Mouse (Mus musculus) right cerebral cortex, postnatal 10 days (tissue): ENCODE measurements around the gene Negr1.

Experiments
- DNase-seq, 2 experiments: peaks; one replicate each; pipeline ENCODE4 v3.0.0; 2021; ENCODE audit warnings: low spot score in 2 of 2

The Negr1 gene

DNA sequence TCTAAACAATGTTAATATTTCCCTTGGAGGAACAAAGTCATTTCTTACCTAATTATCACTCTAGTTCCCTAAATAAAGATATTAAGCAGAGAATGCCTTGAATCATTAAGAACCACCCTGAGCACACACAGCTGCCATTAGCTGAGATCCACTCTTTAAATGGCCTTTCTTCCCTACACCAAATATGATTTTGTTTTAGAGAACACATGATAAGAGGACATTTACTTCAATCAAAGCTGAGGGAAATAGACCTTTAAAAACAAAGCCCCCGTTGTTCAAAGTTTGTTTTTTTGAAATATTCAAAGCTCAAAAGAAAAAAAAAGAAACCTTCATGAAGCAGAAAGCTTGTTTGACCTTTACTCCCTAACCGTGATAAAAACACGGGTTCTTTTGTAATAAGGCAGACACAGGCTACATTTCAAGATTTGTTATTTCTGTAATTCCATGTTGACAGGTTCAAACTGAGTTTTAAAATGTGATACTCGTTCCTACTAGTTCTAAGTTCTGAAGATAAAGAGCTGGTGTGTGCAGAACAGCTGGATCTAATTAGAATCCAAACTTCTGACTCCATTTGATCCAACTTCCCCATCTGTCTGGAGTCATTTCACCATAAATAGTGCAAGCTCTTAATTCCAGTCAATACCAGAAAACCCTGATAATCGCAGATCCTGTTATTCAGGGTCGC, 544.1 kb downstream of the Negr1 start:
- no peak for DNase-seq

GRCm38 (mm10) chr3:157108156-157108555, 546.6 kb downstream of the Negr1 start:
- DNase-seq = no peak

GRCm38 (mm10) chr3:157109308-157109707, 547.7 kb downstream of the Negr1 start:
- DNase-seq = peak; percentile 69 to 72

DNA sequence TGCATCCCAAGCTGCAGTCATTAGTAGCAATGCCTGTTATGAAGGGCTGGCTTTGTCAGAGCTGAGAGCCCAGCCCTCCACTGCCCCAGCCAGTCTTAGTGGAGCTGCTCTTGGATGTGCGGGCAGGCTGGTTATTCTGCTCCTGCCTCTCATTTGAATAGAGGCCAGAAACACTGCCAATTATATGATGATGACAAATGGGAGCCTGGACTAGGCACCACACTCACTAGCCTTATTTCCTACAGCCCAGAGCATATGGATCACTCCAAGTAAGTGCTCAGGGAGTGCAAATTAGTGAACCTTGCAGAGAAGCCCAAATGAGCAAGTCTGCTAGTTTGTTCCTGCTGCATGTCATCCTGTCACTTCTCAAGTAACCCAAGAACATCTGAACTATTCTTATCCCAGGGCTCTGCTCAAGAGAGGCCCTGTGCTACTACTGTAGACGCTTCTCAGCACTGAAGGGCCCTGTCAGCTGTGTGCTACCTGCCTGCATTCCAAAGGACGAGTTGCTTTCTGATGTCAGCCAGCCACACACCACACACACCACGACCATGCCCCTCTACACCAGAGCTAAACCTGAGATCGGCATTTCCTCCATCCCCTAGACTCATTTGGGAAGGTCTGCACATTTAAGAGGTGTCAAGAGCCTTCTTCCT, 553.6 kb downstream of the Negr1 start:
- peak; percentile 51 to 52 for DNase-seq

DNA sequence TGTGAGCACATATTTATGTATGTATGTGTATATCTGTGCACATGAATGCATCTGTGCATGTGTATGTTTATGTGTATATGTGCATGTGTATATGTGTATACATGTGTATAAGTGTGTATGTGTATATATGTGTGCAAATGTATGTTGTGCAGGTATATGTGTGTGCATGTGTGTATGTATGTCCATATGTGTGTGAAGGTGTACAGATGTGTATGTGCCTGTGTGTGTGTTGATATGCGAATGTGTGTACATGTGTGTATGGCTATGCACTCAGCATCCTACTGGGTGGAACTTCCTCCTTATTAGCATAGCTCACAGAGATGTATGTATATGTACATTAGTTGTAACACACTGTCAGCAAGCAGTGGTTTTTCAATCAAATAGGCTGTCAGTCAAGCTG, 554.4 kb downstream of the Negr1 start:
- DNase-seq = no peak

DNA sequence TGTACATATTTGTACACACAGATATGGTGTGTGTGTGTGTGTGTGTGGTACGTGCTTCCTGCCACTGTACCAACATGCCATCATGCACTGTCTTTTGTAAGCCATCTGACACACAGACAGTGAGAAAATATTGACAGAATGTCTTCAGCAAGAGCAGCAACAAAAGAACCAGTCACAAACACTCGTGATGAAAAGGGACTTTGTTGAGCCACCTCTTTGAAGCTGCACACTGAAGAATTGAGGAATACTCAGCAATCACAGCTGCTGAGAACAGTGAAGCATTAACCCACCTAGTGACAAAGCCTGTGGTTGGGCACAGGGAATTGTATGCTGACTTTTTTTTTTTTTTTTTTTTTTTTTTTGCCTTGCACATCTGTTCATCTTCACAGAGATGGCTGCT, 558.3 kb downstream of the Negr1 start:
- no peak for DNase-seq

DNA sequence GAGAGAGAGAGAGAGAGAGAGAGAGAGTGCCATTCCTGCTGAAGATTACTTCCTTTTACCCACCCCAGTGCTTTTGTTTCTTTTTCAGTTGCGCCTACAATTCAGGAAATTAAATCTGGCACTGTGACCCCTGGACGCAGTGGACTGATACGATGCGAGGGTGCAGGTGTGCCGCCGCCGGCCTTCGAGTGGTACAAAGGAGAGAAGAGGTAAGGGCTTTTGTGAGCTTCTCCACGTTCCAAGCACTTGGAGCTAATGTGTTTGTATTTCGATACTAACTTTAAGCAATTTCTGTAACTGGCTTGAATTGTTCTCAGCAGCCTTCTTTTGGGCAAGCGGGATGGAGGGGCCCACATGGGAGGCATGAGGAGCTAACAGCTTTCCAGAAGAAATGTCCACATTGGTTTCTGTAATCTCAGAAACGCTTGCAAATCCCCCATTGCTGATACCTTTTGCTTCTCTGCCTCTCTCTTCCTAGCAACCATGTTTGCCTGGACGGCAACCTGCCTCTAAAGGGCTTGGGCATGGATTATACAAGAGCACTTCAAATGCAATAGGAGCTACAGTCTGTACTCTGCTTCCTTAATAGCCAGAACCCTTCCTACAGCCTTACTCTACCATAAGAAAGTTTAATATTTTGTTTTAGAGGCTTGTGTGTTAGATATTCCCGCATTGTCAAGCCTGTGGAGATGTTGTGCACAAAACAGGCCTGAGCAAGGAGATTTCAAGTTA, 584.7 kb downstream of the Negr1 start:
- DNase-seq = no peak

DNA sequence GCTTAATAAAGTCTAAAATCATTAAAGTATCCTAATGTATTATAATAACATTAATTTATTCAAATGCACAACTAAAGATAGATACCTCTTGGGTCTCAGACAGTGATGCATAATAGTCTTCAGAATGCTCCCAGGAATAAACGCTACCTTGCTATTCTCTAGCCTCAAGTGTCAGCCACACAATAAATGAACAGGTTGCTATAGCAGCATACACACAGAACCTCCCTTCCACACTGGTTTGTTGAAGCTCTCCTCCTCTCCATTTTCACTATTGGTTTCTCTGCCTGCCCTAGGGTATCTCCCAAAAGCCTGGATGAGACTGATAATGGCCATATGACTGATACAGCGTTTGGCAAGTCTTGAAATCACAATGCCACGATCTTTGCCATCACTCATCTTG, 593.3 kb downstream of the Negr1 start:
- DNase-seq = no peak

DNA sequence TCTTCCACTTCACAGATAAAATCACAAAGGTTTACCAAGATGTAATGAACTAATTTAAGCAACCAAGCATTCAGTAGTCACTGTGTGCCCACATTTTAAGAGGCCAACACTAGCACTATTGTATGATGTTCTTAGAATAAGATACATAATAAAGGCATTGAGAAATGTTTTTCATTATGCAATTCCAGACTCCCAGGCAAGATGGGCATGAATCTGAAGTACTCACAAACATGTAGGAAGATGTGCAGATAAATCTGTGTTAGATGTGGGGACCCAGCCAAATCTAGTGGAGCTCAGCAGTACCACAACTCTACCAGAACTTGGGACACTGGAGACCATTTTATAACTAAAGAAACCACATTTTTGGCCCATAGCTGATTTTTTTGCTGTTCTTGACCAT, 593.9 kb downstream of the Negr1 start:
- DNase-seq = no peak

GRCm38 (mm10) chr3:157164840-157165595, 603.4 kb downstream of the Negr1 start:
- no peak for DNase-seq

DNA sequence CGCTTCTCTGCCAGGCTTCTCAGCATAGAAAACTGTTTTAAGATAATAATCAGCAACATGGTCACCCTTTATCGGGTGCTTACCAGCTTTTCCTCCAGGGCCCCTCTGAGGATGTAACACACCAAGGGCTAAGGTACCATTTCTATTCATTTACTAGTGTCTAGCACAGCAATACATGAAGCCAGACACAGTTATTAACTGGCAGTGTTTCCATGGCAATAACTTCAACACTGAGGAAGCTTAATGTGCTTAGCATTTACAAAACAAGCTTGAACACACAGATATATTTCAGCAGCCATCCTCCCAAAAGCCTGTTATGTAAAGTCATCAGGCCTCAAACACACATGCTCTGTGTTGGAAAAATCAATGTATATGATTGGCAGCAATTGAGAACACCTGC, 620.4 kb downstream of the Negr1 start:
- DNase-seq = no peak

- DNase-seq = peak in 1 of 2 experiments; percentile 38
Observed at GRCm38 (mm10) chr3:157188939-157189725, 627.5 kb downstream of the Negr1 start.

- no peak for DNase-seq
Observed at GRCm38 (mm10) chr3:157189834-157190233, 628.2 kb downstream of the Negr1 start.

- DNase-seq = no peak
Observed at GRCm38 (mm10) chr3:157190551-157190950, 629.0 kb downstream of the Negr1 start.

GRCm38 (mm10) chr3:157192021-157192420, 630.4 kb downstream of the Negr1 start:
- DNase-seq = no peak

DNA sequence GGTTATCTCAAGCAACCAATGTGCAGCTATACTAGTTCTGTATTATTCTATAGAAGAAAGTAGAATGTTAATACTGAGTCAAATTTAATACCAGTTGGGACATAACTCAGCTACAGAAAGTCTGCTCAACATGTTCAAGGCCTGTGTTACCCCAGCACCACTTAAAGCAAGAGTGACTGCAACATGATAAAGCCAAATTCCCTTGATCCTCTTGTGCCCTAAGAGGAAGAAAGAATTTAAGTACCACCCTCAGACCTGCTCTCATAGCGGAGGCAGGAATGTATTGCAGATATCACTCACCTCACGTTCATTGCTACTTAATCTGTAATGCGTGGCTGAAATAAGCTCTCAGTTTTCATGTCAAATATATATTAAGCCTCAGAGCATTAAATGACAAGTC, 631.5 kb downstream of the Negr1 start:
- DNase-seq = no peak

GRCm38 (mm10) chr3:157198659-157199058, 637.1 kb downstream of the Negr1 start:
- no peak for DNase-seq

GRCm38 (mm10) chr3:157201726-157202125, 640.1 kb downstream of the Negr1 start:
- DNase-seq = no peak

DNA sequence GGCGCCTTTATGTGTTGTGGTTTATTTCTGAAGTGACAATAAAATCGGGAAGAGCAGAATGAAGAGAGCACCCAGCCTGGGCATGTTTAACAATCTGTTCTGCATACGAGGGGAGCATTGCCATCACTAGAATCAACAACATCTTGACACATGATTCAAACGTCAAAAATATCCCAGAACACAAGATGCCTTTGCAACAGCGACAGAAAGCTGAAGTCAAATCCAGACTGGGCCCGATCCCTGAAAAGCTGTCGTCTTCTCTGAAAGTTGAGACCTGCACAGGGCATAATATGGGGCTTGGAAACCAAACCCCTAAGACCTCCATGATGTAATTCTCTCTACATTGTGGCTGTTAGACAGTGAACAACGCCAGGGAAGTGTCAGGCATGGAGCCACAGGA, 642.0 kb downstream of the Negr1 start:
- DNase-seq = peak; percentile 34 to 72

- DNase-seq = no peak
Observed at GRCm38 (mm10) chr3:157206752-157207151, 645.2 kb downstream of the Negr1 start.

GRCm38 (mm10) chr3:157208966-157209365, 647.4 kb downstream of the Negr1 start:
- peak; percentile 60 to 64 for DNase-seq
